Mouse (Mus musculus): ENCODE data around the gene Wdr86.
A peak's percentile ranks its signal among the peaks of the same experiment; 100 is the strongest.

Gene Wdr86

DNA sequence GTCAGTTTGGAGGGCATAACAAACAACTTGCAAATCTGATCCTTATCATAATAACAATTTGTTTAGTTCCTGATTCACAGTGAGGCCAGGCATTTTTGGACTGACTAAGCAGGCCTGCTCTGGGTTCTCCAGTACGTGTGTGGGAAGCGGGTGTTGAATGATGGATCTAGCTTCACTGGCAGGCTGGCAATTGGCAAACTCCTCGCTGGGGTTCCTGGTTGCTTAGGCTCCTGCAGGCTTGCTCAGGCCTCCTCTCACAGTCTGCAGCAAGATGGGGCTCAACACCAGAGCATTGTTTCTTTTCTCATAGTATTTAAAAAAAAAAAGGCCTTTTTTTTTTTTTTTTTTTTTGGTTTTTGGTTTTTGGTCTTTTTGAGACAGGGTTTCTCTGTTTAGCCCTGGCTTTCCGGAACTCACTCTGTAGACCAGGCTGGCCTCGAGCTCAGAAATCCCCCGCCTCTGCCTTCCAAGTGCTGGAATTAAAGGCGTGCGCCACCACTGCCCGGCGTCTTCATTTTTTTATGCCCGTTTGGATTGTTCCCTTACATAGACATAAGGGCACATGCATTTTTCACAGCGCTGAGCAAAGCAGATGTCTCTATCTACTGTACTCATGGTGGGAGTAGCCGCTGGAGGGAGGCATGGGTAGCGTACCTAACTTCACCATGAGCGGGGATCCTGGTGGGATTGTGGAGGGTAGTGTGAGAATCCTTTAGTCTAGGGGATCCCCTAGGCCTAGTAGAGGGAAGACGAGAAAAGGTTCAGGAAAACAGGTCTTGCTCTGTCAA lies 45.8 kb downstream of the Wdr86 start:
- peak; percentile 30 for DNase-seq (ENCODE audit: low spot score)

DNA sequence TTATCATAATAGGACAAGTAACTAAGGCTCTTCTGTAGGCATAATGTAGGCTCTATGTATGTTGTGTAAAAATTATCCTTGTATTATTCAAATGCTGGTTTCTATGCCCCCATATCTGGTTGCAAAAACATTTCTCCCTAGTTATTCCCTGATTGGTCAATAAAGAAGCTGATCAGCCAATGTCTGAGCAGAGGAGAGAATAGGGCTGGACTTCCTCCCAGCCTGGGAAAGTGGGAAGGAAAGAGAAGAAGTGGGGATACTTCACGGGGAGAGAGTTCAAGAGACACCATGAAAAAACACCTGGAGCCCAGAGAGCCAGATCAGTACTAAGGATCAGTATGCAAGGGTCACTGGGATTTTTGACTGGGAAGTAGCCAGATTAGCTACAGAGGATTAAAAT lies 49.1 kb downstream of the Wdr86 start:
- DNase-seq (ENCODE audit: low spot score), result no peak

GRCm38 (mm10) chr5:24674238-24674637 lies 56.3 kb downstream of the Wdr86 start:
- DNase-seq (ENCODE audit: low spot score), result peak; percentile 48
